Mouse (Mus musculus): ENCODE results near the gene Spn.

DNA sequence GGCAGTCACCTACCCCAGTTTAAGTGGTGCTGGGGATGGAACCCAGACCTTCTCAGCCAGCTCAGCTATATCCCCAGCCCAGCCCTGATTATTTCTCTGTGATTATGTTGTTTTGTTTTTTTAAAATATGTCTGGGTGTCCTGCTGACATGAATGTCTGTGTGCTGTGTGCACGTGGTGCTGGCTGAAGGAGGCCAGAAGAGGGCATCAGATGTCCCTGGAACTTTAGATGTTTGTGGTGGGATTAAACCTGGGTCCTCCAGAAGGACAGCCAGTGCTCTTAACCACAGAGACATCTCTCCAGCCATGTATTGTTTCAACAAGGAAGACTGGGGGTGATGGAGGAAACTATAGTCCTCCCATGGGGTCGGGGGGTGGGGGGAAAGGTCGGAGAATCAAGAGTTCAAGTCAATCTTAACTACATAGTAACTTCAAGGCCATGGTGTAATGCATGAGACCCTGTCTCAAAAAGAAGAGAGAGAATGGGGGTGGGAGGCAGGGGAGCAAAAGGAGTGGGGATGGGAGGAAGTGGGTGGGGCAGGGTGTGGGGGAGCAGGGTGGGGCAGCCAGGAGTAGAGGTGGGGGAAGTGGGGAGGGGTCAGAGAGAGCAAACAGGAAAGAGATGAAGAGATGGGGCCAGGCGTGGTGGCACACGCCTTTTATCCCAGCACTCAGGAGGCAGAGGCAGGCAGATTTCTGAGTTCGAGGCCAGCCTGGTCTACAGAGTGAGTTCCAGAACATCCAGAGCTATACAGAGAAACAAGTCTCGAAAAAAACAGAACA, 3.2 kb upstream of the Spn start:
- TF ChIP-seq POLR2A (IDR thresholded peaks at IDR 0.05; ENCODE audit: insufficient read length, low read depth) (no peak), MYOG (IDR thresholded peaks at IDR 0.05; ENCODE audit: control insufficient read depth in 1 of 3, insufficient read depth in 1 of 3, insufficient read length in 2 of 3, low read depth in 2 of 3) (no peak)
